Mouse (Mus musculus) right cerebral cortex, postnatal 36 days (tissue): ENCODE data around the gene Tmem164.

Source experiments
- DNase-seq, 2 experiments: peaks; one replicate each; pipeline ENCODE4 v3.0.0; 2022; ENCODE audit warnings: low spot score in 2 of 2, mixed read lengths in 1 of 2

Tmem164 gene

DNA sequence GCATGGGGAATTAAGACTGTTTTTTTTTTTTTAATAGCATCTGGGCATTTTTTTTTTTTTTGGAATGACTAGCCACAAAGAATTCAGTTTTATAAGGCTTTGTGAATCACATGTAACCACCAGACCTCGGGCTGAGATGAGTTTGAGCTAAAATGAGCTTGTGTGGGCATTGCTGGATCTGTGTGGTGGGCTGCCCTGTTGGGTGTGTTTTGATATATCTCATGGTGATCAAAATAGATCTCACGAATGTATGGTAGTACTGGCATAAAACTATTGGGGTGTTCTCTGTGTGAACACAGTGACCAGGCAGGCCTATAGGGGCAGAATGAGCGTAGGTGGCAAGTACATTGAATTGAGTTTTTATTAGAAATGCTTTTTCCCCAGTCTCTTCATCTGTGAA, 67.4 kb downstream of the Tmem164 start:
- peak in 1 of 2 experiments; percentile 12 for DNase-seq

GRCm38 (mm10) chrX:142750775-142751174, 69.6 kb downstream of the Tmem164 start:
- DNase-seq, result no peak

GRCm38 (mm10) chrX:142755542-142755941, 74.3 kb downstream of the Tmem164 start:
- no peak for DNase-seq

- DNase-seq, result no peak
Observed at GRCm38 (mm10) chrX:142760415-142760814, 79.2 kb downstream of the Tmem164 start.

DNA sequence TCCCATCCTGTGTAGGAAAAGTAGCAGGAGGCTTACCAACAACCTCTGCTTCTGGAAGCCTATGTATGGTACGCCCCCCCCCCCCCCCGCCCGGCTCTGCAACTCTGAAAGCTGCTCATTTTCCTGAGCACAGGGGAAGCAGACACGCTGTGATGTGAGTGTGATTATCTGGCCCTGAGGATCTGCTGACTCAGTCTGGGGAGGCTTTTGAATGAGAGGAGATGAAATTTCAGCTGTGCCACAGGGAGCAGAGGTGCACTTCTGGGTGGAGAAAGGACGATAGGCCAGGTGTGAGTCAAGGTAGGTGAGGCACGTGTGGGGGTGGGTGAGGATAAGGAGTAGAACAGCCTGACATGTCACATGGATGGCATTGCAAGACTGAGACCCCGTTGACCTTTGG, 82.1 kb downstream of the Tmem164 start:
- DNase-seq, result no peak

DNA sequence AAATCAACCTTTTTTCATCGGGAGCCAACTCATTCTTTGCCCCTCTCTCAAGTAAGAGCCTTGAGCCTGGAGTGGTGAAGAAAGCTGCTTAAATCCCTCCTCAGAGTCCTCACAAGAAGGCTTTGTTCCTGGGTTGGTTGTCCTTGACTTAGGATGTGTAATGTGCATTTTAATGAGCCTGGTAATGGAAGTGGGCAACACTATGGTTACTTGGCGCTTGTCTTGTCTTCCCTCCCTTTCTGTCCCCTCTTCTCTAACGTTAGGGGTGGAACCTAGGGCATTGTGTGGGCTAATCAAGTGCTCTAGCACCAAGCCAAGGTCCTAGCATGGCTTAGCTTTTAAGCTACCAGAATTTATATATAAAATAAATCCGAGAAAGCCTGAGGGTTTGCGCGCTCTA, 88.5 kb downstream of the Tmem164 start:
- DNase-seq, result no peak

GRCm38 (mm10) chrX:142773658-142774057, 92.5 kb downstream of the Tmem164 start:
- no peak for DNase-seq

DNA sequence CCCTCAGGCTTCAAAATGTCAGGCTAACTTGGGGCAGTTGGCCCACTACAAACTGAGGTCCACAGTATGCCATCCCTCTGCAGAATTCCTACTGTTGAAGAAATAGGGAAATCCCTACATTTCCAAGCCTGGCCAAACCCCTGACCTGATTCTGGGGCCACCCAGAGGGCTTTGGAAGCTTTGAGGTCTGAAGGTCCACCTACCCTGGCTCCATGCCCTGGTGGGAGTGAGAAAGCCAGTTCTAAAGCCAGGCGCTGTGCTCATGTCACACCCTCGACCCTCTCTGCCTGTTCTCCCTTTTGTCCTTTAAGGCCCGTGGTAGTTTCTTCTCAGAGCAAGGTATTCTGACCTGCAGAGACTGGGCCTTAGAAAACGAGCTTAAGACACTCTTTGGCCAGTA, 94.9 kb downstream of the Tmem164 start:
- DNase-seq, result no peak

DNA sequence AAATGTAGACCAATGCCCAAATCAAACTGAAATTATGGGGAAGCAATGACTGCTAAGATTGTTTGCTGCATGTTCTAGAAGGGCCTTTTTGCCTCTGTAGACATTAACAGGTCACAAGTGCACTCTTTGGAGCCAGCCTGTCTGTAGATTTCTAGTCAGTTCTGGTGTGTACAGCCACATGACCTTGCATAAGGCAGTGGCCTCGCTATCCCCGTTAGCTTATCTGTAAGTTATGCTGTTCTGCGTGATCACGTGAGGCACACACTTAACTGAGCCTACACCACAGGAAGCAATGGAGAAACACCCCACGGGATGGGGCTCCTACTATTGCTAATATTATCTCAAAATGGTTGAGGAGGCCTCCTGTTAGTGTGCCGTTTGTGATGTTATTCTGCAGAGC, 97.4 kb downstream of the Tmem164 start:
- no peak for DNase-seq

- DNase-seq, result no peak
Observed at GRCm38 (mm10) chrX:142786160-142787052, 105.2 kb downstream of the Tmem164 start.

- DNase-seq, result no peak
Observed at GRCm38 (mm10) chrX:142792185-142792584, 111.0 kb downstream of the Tmem164 start.

DNA sequence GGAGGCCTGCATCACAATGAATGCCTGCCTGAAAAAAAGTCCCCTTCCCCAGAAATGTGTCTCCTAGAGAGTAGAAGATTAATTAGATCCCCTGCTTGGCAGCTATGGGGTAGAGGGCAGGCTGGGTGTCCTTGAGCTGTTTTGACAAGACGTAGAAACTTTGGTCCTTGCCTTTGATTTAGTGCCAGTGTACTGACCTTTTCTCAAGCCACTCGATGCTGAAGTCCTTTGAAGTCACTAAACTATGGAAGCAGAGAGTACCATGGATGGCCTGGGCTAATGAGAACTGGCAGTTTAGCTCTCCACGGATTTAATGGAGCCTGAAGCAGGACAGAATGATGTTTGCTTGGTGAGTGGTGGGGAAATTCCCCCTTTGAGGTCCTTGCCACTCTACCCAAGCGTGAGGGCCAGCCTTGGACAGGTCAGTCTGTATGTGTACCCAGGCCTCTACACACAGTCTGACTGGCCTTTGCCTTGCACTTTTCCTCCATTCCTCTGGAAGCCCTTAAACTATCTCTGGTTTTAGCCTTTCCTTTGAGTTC, 112.9 kb downstream of the Tmem164 start:
- DNase-seq, result no peak

DNA sequence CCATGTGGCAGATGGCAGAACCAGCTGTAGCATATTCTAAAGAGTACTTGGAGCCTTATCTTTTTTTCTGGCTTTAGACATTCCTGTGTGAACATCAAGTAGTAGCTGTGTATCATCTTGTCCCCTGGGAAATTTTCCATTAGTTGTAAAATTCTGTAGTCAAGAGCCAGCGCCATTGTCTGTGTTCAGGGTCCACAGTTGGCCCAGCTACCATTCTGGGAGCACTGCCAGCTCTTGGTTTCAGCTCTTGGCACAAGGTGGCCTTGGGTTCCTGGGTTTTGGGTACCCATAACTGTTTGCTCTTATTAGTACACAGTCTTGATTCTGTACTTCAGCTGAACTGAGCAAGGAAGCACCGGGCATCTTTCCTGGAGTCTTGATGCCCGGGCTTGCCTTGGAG, 123.4 kb downstream of the Tmem164 start:
- peak in 1 of 2 experiments; percentile 8 for DNase-seq

GRCm38 (mm10) chrX:142806126-142806525, 124.9 kb downstream of the Tmem164 start:
- no peak for DNase-seq

DNA sequence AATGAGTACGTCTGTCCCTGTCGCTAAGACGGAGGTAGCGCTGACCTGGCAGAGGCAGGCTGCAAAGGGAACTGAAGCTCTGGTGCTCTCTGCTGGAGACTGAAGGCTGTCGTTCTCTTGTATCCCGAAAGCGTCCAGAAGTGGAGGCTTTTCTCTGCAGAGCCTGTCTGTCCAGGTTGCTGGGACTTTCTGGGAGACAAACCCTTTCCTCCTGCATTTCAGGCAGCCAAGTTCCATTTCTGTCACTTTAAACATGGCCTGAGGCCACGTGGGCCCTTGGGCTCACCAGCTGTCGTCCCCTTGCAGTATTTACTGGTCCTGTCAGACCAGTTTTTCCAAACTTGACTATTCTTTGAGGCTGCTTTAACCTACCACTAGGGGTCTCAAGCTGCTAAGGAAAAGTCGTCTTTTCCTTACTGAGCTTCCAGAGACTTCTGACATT, 125.4 kb downstream of the Tmem164 start:
- peak in 1 of 2 experiments; percentile 7 for DNase-seq

DNA sequence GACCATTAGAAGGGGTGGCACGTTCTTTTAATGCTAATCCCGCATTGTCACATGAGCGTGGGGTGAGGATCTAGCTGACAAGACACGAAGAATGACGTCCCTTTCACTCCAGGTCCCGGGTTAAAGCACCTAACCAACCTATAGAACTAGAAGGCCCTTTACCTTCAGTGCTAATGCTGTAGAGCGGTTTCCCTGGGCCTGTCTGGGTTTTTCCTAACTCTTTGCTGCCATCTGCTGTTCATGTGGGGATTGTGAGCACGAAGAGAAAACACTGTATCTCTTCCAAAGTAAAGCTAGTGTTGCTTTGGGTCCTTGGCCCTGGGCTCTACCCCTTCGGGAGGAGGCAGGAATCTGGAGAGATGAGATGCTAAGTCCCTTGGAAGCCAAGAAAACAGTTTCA, 127.2 kb downstream of the Tmem164 start:
- peak in 1 of 2 experiments; percentile 5 for DNase-seq

- peak in 1 of 2 experiments; percentile 12 for DNase-seq
Observed at GRCm38 (mm10) chrX:142813146-142813545, 131.9 kb downstream of the Tmem164 start.

DNA sequence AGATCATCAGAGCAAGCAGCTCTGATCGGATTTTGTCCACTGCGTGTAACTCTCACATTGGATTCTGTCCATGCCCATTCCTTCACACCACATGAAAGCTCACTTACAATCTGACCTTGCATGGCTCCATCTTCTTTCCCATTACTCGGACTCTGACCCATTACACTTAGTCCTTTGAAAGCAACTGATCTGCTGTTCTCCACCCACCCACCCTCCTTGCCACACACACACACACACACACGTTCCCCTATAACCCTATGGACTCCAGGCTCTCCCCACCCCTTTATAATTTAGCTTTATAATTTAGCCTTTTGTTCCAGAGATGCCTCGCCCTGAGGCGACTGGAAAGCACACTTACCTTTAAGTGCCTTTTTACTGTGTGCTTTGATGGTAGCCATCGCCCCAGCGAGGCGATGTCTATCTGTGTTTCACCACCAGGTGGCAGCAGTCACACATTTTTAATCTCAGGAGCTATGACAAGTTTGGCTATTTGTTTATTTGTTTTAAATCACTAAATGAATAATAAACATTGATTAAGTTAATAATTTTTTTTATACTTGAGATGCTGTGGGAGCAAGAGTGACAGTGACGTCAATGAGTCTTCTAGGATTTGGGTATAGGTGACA, 137.0 kb downstream of the Tmem164 start:
- DNase-seq, result peak in 1 of 2 experiments; percentile 8

GRCm38 (mm10) chrX:142821239-142821638, 140.0 kb downstream of the Tmem164 start:
- DNase-seq, result no peak

DNA sequence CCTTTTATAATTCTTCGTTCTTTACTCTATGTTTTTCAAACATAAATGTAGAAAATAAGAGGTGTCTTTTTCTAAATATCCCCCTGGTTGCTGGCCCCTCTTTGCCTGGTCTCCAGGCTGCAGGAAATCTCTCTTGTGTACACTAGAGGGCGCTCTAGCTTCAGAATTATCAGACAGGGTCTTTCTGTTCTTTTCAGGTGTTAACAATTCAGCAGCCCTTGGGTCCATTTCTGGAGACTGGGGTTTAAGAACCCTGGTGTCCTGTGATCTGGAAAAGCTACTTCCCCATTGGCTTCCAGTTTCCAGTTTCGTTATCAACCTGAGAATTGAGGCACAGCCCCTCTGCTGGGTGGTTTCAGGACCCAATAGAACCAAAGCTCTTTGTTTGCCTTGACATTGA, 140.6 kb downstream of the Tmem164 start:
- no peak for DNase-seq

DNA sequence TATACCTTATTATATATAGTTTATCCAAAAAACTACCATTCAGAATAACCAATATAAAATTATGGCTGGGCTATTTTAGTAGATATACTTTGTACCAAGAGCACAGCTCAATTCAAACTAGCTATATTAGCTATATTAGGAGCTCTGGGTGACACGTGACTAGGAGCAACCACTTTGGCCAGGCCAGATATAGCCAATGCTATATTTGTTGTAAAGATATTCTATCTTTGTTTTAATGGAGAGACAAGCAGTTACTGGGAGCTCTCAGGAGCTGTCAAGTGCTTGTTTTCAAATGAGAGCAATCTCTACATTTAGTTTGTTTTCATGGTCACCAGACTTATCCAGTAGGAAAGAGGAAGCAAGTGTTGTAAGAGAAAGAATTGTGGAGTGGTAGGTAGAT, 144.1 kb downstream of the Tmem164 start:
- no peak for DNase-seq

GRCm38 (mm10) chrX:142827644-142828043, 146.4 kb downstream of the Tmem164 start:
- DNase-seq, result no peak
